In genomic region chr3:138802722-138803443, GRCm38 (mm10) we compare ENCODE assay signal across 13 mouse cellular contexts.
A peak's percentile ranks its signal among the peaks of the same experiment; 100 is the strongest.
DNase-seq lines count a peak whose midpoint lies in the region; ATAC-seq and TF ChIP-seq lines count a peak whose summit lies in the region.
"Had no signal": no experiment of that assay in that cellular context is flagged by ENCODE, and none has a peak within 500 bp of the region (broad histone marks: within the 10 kb centered on the region; RNA-seq: fewer than 3 reads in every experiment).

No protein-coding gene starts in this region.

- H3K4me1 ChIP-seq in hindbrain, embryonic 12.5 days = peaks cover 43% of the 10 kb centered on the region
- peaks cover 2% of the 10 kb centered on the region; the same call in 1 of the 2 replicates for H3K4me1 ChIP-seq in hindbrain, embryonic 11.5 days (replicated peaks; ENCODE audit: control insufficient read depth, insufficient read depth, low read length)
- H3K4me1 ChIP-seq in forebrain, embryonic 12.5 days = peaks cover 47% of the 10 kb centered on the region
- peaks cover 46% of the 10 kb centered on the region for H3K4me1 ChIP-seq in midbrain, embryonic 14.5 days (ENCODE audit: control insufficient read depth, insufficient read depth, low read length)
- H3K4me1 ChIP-seq: liver, embryonic 13.5 days had no signal

- 0 out of 2 replicates have a peak overlapping the region, but pooled peaks have one; percentile 49 for H3K27ac ChIP-seq in hindbrain, embryonic 12.5 days
- H3K27ac ChIP-seq in hindbrain, embryonic 11.5 days (ENCODE audit: low read depth, low read length) = no peak overlapping the region
- H3K27ac ChIP-seq in forebrain, embryonic 12.5 days = 0 out of 2 replicates have a peak overlapping the region, but pooled peaks have one; percentile 83
- 0 out of 2 replicates have a peak overlapping the region, but pooled peaks have one; percentile 73 for H3K27ac ChIP-seq in midbrain, embryonic 14.5 days (replicated peaks; ENCODE audit: low read depth, low read length)
- H3K27ac ChIP-seq: liver, embryonic 13.5 days had no signal

- no peak overlapping the region for H3K9ac ChIP-seq in hindbrain, embryonic 12.5 days
- no peak overlapping the region for H3K9ac ChIP-seq in hindbrain, embryonic 11.5 days (ENCODE audit: low read depth, low read length)
- H3K9ac ChIP-seq in forebrain, embryonic 12.5 days = no peak overlapping the region
- 0 out of 2 replicates have a peak overlapping the region, but pooled peaks have one; percentile 9 for H3K9ac ChIP-seq in midbrain, embryonic 14.5 days (replicated peaks; ENCODE audit: low read length)
- H3K9ac ChIP-seq: liver, embryonic 13.5 days had no signal

- no peak for DNase-seq in hindbrain, embryonic 11.5 days (ENCODE audit: low spot score)
- peak; percentile 78 for DNase-seq in brain, embryonic 14.5 days (ENCODE audit: low read depth)
- DNase-seq in midbrain, embryonic 14.5 days = no peak
- DNase-seq in kidney, postnatal 4 days = no peak
- DNase-seq in heart, postnatal 4 days = no peak
- DNase-seq in lung, postnatal 14 days = no peak
- DNase-seq: adrenal gland, adult 2 months; heart, postnatal 14 days; kidney, adult 8-10 months; liver, embryonic 13.5 days; lung, postnatal 36 days had no signal

- H3K36me3 ChIP-seq in hindbrain, embryonic 12.5 days = no peaks in the 10 kb centered on the region
- H3K36me3 ChIP-seq in hindbrain, embryonic 11.5 days (ENCODE audit: control insufficient read depth, insufficient read depth, low read length) = no peaks in the 10 kb centered on the region
- H3K36me3 ChIP-seq in forebrain, embryonic 12.5 days (replicated peaks) = no peaks in the 10 kb centered on the region
- H3K36me3 ChIP-seq in midbrain, embryonic 14.5 days (ENCODE audit: control insufficient read depth, insufficient read depth, low read length) = no peaks in the 10 kb centered on the region
- H3K36me3 ChIP-seq: liver, embryonic 13.5 days had no signal

- H3K27me3 ChIP-seq in hindbrain, embryonic 12.5 days = no peaks in the 10 kb centered on the region
- H3K27me3 ChIP-seq in hindbrain, embryonic 11.5 days (ENCODE audit: control insufficient read depth, insufficient read depth, low read length) = no peaks in the 10 kb centered on the region
- H3K27me3 ChIP-seq in forebrain, embryonic 12.5 days = no peaks in the 10 kb centered on the region
- no peaks in the 10 kb centered on the region for H3K27me3 ChIP-seq in midbrain, embryonic 14.5 days (ENCODE audit: control insufficient read depth, insufficient read depth, low read length)
- H3K27me3 ChIP-seq: liver, embryonic 13.5 days had no signal

- no peak for ATAC-seq in hindbrain, embryonic 12.5 days (ENCODE audit: low FRiP score)
- no peak for ATAC-seq in hindbrain, embryonic 11.5 days (ENCODE audit: low FRiP score)
- no peak for ATAC-seq in forebrain, embryonic 12.5 days (ENCODE audit: low FRiP score)
- ATAC-seq in midbrain, embryonic 14.5 days (ENCODE audit: low FRiP score, low TSS enrichment) = no peak

- no peak overlapping the region for H3K4me2 ChIP-seq in hindbrain, embryonic 12.5 days (replicated peaks)
- H3K4me2 ChIP-seq in hindbrain, embryonic 11.5 days (replicated peaks; ENCODE audit: low read depth, low read length) = no peak overlapping the region
- no peak overlapping the region for H3K4me2 ChIP-seq in forebrain, embryonic 12.5 days
- H3K4me2 ChIP-seq in midbrain, embryonic 14.5 days (ENCODE audit: low read length) = no peak overlapping the region
- H3K4me2 ChIP-seq: liver, embryonic 13.5 days had no signal

- TF ChIP-seq CTCF in brain, embryonic 14.5 days (IDR thresholded peaks at IDR 0.05; ENCODE audit: borderline replicate concordance, extremely low read depth, insufficient read depth, insufficient read length) = no peak

- H3K9me3 ChIP-seq in hindbrain, embryonic 12.5 days (replicated peaks) = no peaks in the 10 kb centered on the region
- H3K9me3 ChIP-seq in hindbrain, embryonic 11.5 days (ENCODE audit: control insufficient read depth, low read length) = no peaks in the 10 kb centered on the region
- no peaks in the 10 kb centered on the region for H3K9me3 ChIP-seq in forebrain, embryonic 12.5 days
- no peaks in the 10 kb centered on the region for H3K9me3 ChIP-seq in midbrain, embryonic 14.5 days (ENCODE audit: control insufficient read depth, low read length)
- H3K9me3 ChIP-seq: liver, embryonic 13.5 days had no signal

- no peak for TF ChIP-seq POLR2A in brain, embryonic 14.5 days (IDR thresholded peaks at IDR 0.05; ENCODE audit: borderline replicate concordance, extremely low read depth, insufficient read depth, insufficient read length, poor library complexity, severe bottlenecking)

- WGBS in hindbrain, embryonic 12.5 days = 77% methylated on average over 21 of the region's 21 CpGs
- 83% methylated on average over 21 of the region's 21 CpGs for WGBS in hindbrain, embryonic 11.5 days
- 65% methylated on average over 21 of the region's 21 CpGs for WGBS in forebrain, embryonic 12.5 days
- WGBS in midbrain, embryonic 14.5 days = 62% methylated on average over 21 of the region's 21 CpGs

- no peak overlapping the region for H3K4me3 ChIP-seq in hindbrain, embryonic 12.5 days
- no peak overlapping the region for H3K4me3 ChIP-seq in hindbrain, embryonic 11.5 days (ENCODE audit: low read depth, low read length)
- no peak overlapping the region for H3K4me3 ChIP-seq in forebrain, embryonic 12.5 days (replicated peaks)
- no peak overlapping the region for H3K4me3 ChIP-seq in midbrain, embryonic 14.5 days (replicated peaks; ENCODE audit: low read depth, low read length)
- H3K4me3 ChIP-seq: liver, embryonic 13.5 days had no signal
